ENCODE assay signal across 18 mouse cellular contexts in the genomic region with DNA sequence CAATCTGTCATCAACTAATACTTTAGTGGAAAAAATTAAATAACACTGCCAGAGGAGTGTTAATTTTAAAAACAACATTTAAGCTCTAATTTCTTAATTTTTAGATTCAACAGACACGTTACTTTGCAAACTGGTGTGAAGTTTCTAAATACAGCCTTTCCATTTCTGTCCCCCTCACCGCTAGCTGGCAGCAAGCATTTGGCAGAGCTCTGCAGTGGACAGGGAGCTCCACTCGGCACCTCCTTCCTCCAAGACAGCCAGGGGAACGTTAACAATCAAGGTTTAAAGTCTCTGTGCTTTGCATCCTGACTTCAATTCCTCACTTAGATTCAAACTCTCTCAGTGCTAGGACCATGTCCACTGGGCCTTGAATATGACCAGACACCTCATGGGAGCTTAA.
A peak's percentile ranks its signal among the peaks of the same experiment; 100 is the strongest.
DNase-seq lines count a peak whose midpoint lies in the region; ATAC-seq and TF ChIP-seq lines count a peak whose summit lies in the region.
"Had no signal": no experiment of that assay in that cellular context is flagged by ENCODE, and none has a peak within 500 bp of the region (broad histone marks: within the 10 kb centered on the region; RNA-seq: fewer than 3 reads in every experiment).

No protein-coding gene starts in this region.

- H3K27ac ChIP-seq in gastrocnemius, adult 2 months: no peak overlapping the region
- no peak overlapping the region for H3K27ac ChIP-seq in lung, postnatal 0 days (ENCODE audit: low read length)
- peak overlapping the region; percentile 53 for H3K27ac ChIP-seq in heart, embryonic 13.5 days (replicated peaks)
- no peak overlapping the region for H3K27ac ChIP-seq in stomach, embryonic 16.5 days (ENCODE audit: low read length)
- H3K27ac ChIP-seq: embryonic facial prominence, embryonic 10.5 days; hindbrain, embryonic 15.5 days; liver, embryonic 14.5 days; neural tube, embryonic 13.5 days had no signal

- no peak overlapping the region for H3K4me3 ChIP-seq in gastrocnemius, adult 2 months
- no peak overlapping the region for H3K4me3 ChIP-seq in lung, postnatal 0 days (ENCODE audit: low read depth, low read length)
- no peak overlapping the region for H3K4me3 ChIP-seq in heart, embryonic 13.5 days
- H3K4me3 ChIP-seq in stomach, embryonic 16.5 days (replicated peaks; ENCODE audit: low read length): no peak overlapping the region
- H3K4me3 ChIP-seq: embryonic facial prominence, embryonic 10.5 days; hindbrain, embryonic 15.5 days; neural tube, embryonic 13.5 days had no signal

- H3K9ac ChIP-seq in lung, postnatal 0 days (replicated peaks; ENCODE audit: low read depth): no peak overlapping the region
- peak overlapping the region; percentile 34 for H3K9ac ChIP-seq in heart, embryonic 13.5 days
- no peak overlapping the region for H3K9ac ChIP-seq in stomach, embryonic 16.5 days (ENCODE audit: low read length)
- H3K9ac ChIP-seq: hindbrain, embryonic 15.5 days; liver, embryonic 14.5 days; neural tube, embryonic 13.5 days had no signal

- TF ChIP-seq CTCF in gastrocnemius, adult 2 months (IDR thresholded peaks at IDR 0.05): peak; percentile 46
- TF ChIP-seq CTCF in lung, postnatal 0 days (IDR thresholded peaks at IDR 0.05): peak; percentile 46

- no peaks in the 10 kb centered on the region for H3K36me3 ChIP-seq in lung, postnatal 0 days (ENCODE audit: insufficient read depth, low read length)
- H3K36me3 ChIP-seq in heart, embryonic 13.5 days: no peaks in the 10 kb centered on the region
- H3K36me3 ChIP-seq in stomach, embryonic 16.5 days (ENCODE audit: control insufficient read depth, insufficient read depth, low read length): no peaks in the 10 kb centered on the region
- H3K36me3 ChIP-seq: embryonic facial prominence, embryonic 10.5 days; G1E; hindbrain, embryonic 15.5 days; neural tube, embryonic 13.5 days had no signal

- no peak for TF ChIP-seq EP300 in lung, postnatal 0 days (IDR thresholded peaks at IDR 0.05)

- DNase-seq in gastrocnemius, adult 2 months: no peak
- DNase-seq in gastrocnemius, postnatal 10 days: no peak
- DNase-seq in lung, postnatal 0 days (ENCODE audit: low spot score): no peak
- DNase-seq in lung, postnatal 4 days: no peak
- DNase-seq in thymus, postnatal 14 days: no peak
- DNase-seq in natural killer cell, adult 2 months (ENCODE audit: low spot score in 2 of 2): no peak
- DNase-seq: B cell, adult 2 months; cerebellum, adult 8-10 months; kidney, adult 9 months; right cerebral cortex, adult 18-20 months; thymus, adult 18-20 months had no signal

- no peak for ATAC-seq in lung, postnatal 0 days
- no peak for ATAC-seq in heart, embryonic 13.5 days (ENCODE audit: extremely low read depth, insufficient number of reproducible peaks, low FRiP score, low TSS enrichment)
- 0 out of 2 replicates have a peak, but pooled peaks have one; percentile 29 for ATAC-seq in stomach, embryonic 16.5 days (ENCODE audit: insufficient read depth, low FRiP score)

- no peaks in the 10 kb centered on the region for H3K27me3 ChIP-seq in lung, postnatal 0 days (replicated peaks; ENCODE audit: insufficient read depth, low read length)
- no peaks in the 10 kb centered on the region for H3K27me3 ChIP-seq in heart, embryonic 13.5 days (replicated peaks)
- no peaks in the 10 kb centered on the region for H3K27me3 ChIP-seq in stomach, embryonic 16.5 days (ENCODE audit: control insufficient read depth, insufficient read depth, low read length)
- H3K27me3 ChIP-seq: hindbrain, embryonic 15.5 days; neural tube, embryonic 13.5 days had no signal

- intact Hi-C loops in gastrocnemius, adult 2 months (cut with DNase I): no loop called here

- no peaks in the 10 kb centered on the region for H3K9me3 ChIP-seq in lung, postnatal 0 days (ENCODE audit: low read length)
- H3K9me3 ChIP-seq in heart, embryonic 13.5 days: no peaks in the 10 kb centered on the region
- no peaks in the 10 kb centered on the region for H3K9me3 ChIP-seq in stomach, embryonic 16.5 days (replicated peaks; ENCODE audit: control insufficient read depth, low read length)
- H3K9me3 ChIP-seq: embryonic facial prominence, embryonic 10.5 days; G1E; hindbrain, embryonic 15.5 days; neural tube, embryonic 13.5 days had no signal

- H3K4me1 ChIP-seq in lung, postnatal 0 days (ENCODE audit: insufficient read depth, low read depth, low read length): no peaks in the 10 kb centered on the region
- peaks cover 57% of the 10 kb centered on the region for H3K4me1 ChIP-seq in heart, embryonic 13.5 days
- peaks cover 25% of the 10 kb centered on the region; the same call in 1 of the 2 replicates for H3K4me1 ChIP-seq in stomach, embryonic 16.5 days (ENCODE audit: control insufficient read depth, insufficient read depth, low read length)

- WGBS in lung, postnatal 0 days: 36% methylated on average over 4 of the region's 4 CpGs
- 15% methylated on average over 4 of the region's 4 CpGs for WGBS in heart, embryonic 13.5 days
- 45% methylated on average over 4 of the region's 4 CpGs for WGBS in stomach, embryonic 16.5 days

- H3K4me2 ChIP-seq in lung, postnatal 0 days (replicated peaks; ENCODE audit: low read depth, low read length): no peak overlapping the region
- H3K4me2 ChIP-seq in heart, embryonic 13.5 days: peak overlapping the region; percentile 38
- H3K4me2 ChIP-seq in stomach, embryonic 16.5 days (ENCODE audit: low read depth, low read length): no peak overlapping the region
- H3K4me2 ChIP-seq: hindbrain, embryonic 15.5 days; neural tube, embryonic 13.5 days had no signal
